Mouse (Mus musculus) cortical plate, adult 2 months (tissue): ENCODE data around the gene Prdm16.

Source experiments
- CTCF ChIP-seq: fragments of 200-500 bp; IDR thresholded peaks from 2 replicates; pipeline ENCODE4 v1.5.1; 2011; ENCODE audit warnings: mild to moderate bottlenecking, control low read depth, low read length; ENCODE audit not compliant: insufficient read depth; ENCODE audit errors: extremely low read depth
- POLR2A ChIP-seq: fragments of 200-500 bp; IDR thresholded peaks from 2 replicates; pipeline ENCODE4 v1.6.1; 2011; ENCODE audit warnings: mild to moderate bottlenecking, low read length, control low read depth; ENCODE audit not compliant: insufficient read depth; ENCODE audit errors: extremely low read depth

DNA sequence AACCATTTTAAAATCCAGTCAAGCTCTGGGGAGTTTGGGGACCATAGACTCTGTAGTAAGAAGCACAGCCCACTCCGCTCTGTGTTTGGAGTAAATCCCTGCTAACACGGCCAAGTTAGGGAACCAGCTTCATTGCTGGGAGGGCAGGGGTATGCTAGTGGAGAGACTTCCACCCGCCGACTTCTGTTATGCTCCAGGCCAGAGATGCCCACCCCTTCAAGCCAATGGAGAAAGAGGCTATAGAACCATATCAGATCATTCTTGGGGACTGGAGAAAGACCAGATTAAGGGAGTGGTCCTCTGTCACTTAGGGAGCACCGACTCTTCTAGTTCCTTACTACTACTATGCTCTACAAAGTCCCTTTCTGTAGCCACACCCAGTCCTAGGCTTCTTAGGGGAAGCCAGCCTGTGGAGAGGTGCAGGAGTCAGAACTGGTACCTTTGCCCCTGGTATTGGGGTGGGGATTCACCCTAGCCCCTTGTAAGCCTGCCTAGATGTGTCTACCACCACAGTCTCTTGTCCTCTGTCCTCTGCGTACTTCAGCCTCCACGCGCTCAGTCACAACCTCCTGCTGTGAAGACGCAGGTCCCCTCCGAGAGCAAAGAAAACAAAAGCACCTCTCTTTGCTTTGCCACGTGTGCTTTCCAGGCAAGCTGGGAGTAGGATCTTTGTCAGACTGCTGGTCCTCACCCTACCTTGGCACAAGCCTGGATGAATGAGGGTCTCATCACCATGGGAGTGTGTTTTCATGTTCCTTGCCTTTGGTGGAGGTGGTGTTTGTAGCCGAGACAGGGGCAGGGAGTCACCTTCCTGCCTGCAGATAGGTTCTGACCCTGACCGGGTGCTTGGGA lies 3.1 kb upstream of the Prdm16 start:
- TF ChIP-seq CTCF: no peak
- no peak for TF ChIP-seq POLR2A
